Mouse (Mus musculus): ENCODE data around the gene Lgals2. TPM values are rescaled to one million over a fixed set of nuclear protein-coding genes. Genes with fewer than 3 reads are reported as not detected.
A peak's percentile ranks its signal among the peaks of the same experiment; 100 is the strongest.
"Not testable (repeated sequence)": the region's sequence is repeated elsewhere in the genome, so short reads cannot be mapped to it uniquely, and the experiment has no call there.

Gene Lgals2
- polyA plus RNA-seq, 1 experiment: 4.8 TPM

DNA sequence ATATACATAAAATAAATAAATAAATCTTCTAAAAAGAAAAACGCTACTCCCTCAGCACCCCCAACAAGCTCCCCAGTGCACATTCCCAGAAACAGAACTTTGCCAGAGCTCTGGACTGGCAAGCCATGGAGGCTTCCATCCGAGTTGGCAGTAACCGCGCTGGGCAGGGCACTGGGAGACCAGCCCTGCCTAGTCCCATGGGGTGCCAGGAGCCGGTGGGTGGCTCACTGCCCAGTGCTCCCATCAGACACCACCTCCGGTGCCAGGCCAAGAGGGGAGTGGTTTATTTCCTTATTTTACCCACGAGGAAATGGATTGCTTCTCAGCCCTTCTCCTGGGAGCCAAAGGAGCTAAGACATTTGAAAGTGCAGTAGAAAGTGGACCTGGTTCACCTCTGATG is 1.7 kb upstream of the Lgals2 start:
- DNase-seq: no peak
- no peak overlapping the region for H3K27ac ChIP-seq (ENCODE audit: control insufficient read depth, insufficient read depth, low read length)

DNA sequence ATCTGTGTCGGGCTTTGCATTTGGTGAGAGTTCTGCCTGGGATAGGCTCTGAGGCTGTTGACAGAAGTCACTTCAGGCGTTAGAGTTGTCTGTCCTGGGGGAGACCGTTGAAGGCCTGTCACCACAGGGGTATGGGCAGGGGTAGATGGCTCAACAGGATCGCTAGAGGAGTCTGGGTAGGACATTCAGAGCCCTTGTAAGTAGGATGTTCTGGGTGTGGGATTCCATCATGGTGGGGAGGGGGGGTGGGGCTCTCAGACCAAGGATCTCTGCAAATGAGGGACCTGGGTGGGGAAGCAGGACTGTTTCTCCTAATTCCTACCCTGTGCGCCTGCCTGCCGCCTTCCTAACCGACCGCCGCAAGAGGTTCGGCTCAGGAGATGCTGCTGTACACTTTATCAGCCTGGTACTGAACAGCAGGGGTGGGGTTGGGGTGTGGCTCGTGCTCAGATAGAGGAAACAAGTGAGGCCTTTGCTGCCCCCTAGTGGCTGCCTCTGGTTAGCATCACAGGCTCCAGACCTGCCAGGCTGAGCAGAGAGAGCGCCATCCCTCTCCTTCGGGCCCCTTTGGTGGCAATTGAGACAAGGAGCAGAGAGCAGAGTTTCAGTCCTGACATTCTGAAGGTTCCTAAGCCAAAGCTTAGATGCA is 3.7 kb downstream of the Lgals2 start:
- Histone ChIP-seq H3K27me3 (ENCODE audit: control insufficient read depth, insufficient read depth, low read length) (no peaks in the 10 kb centered on the region), H3K4me3 (ENCODE audit: control insufficient read depth, insufficient read depth, low read length) (no peak overlapping the region), H3K4me1 (replicated peaks; ENCODE audit: control insufficient read depth, insufficient read depth, low read length) (no peaks in the 10 kb centered on the region), H3K27ac (ENCODE audit: control insufficient read depth, insufficient read depth, low read length) (no peak overlapping the region), H3K36me3 (ENCODE audit: control insufficient read depth, insufficient read depth, low read length) (no peaks in the 10 kb centered on the region)
- WGBS: 15% methylated on average over 13 of the region's 13 CpGs
- peak; percentile 89 for DNase-seq
- TF ChIP-seq CTCF (IDR thresholded peaks at IDR 0.05; ENCODE audit: borderline replicate concordance, control insufficient read depth, extremely low read depth, insufficient read depth, low read length, poor library complexity) (peak; percentile 92), POLR2A (IDR thresholded peaks at IDR 0.05; ENCODE audit: control insufficient read depth, extremely low read depth, insufficient read depth, low read length, poor library complexity) (no peak)

More for the DNA sequence above, 1.7 kb upstream of the Lgals2 start:
- no peak overlapping the region for H3K4me3 ChIP-seq (ENCODE audit: control insufficient read depth, insufficient read depth, low read length)
- no peaks in the 10 kb centered on the region for H3K36me3 ChIP-seq (ENCODE audit: control insufficient read depth, insufficient read depth, low read length)
- peaks cover 11% of the 10 kb centered on the region for H3K4me1 ChIP-seq (replicated peaks; ENCODE audit: control insufficient read depth, insufficient read depth, low read length)
- WGBS: 81% methylated on average over 7 of the region's 7 CpGs
- no peak for TF ChIP-seq CTCF (IDR thresholded peaks at IDR 0.05; ENCODE audit: borderline replicate concordance, control insufficient read depth, extremely low read depth, insufficient read depth, low read length, poor library complexity)
- no peak for TF ChIP-seq POLR2A (IDR thresholded peaks at IDR 0.05; ENCODE audit: control insufficient read depth, extremely low read depth, insufficient read depth, low read length, poor library complexity)
- H3K27me3 ChIP-seq (ENCODE audit: control insufficient read depth, insufficient read depth, low read length): no peaks in the 10 kb centered on the region

GRCm38 (mm10) chr15:78850944-78851343 is 4.4 kb downstream of the Lgals2 start:
- no peaks in the 10 kb centered on the region for H3K4me1 ChIP-seq (replicated peaks; ENCODE audit: control insufficient read depth, insufficient read depth, low read length)
- H3K27ac ChIP-seq (ENCODE audit: control insufficient read depth, insufficient read depth, low read length): no peak overlapping the region

GRCm38 (mm10) chr15:78850059-78850824 is 5.1 kb downstream of the Lgals2 start:
- H3K4me1 ChIP-seq (replicated peaks; ENCODE audit: control insufficient read depth, insufficient read depth, low read length): no peaks in the 10 kb centered on the region; the same call in 1 of the 2 replicates
- 71% methylated on average over 15 of the region's 15 CpGs for WGBS
- H3K4me3 ChIP-seq (ENCODE audit: control insufficient read depth, insufficient read depth, low read length): no peak overlapping the region
- no peak overlapping the region for H3K27ac ChIP-seq (ENCODE audit: control insufficient read depth, insufficient read depth, low read length)
- no peaks in the 10 kb centered on the region for H3K27me3 ChIP-seq (ENCODE audit: control insufficient read depth, insufficient read depth, low read length)
- no peaks in the 10 kb centered on the region for H3K36me3 ChIP-seq (ENCODE audit: control insufficient read depth, insufficient read depth, low read length)
- DNase-seq: no peak
- no peak for TF ChIP-seq POLR2A (IDR thresholded peaks at IDR 0.05; ENCODE audit: control insufficient read depth, extremely low read depth, insufficient read depth, low read length, poor library complexity)
- TF ChIP-seq CTCF (IDR thresholded peaks at IDR 0.05; ENCODE audit: borderline replicate concordance, control insufficient read depth, extremely low read depth, insufficient read depth, low read length, poor library complexity): no peak

More at GRCm38 (mm10) chr15:78850944-78851343, 4.4 kb downstream of the Lgals2 start:
- Histone ChIP-seq H3K4me3 (ENCODE audit: control insufficient read depth, insufficient read depth, low read length) (no peak overlapping the region), H3K36me3 (ENCODE audit: control insufficient read depth, insufficient read depth, low read length) (no peaks in the 10 kb centered on the region), H3K27me3 (ENCODE audit: control insufficient read depth, insufficient read depth, low read length) (no peaks in the 10 kb centered on the region)
- TF ChIP-seq CTCF (IDR thresholded peaks at IDR 0.05; ENCODE audit: borderline replicate concordance, control insufficient read depth, extremely low read depth, insufficient read depth, low read length, poor library complexity) (no peak), POLR2A (IDR thresholded peaks at IDR 0.05; ENCODE audit: control insufficient read depth, extremely low read depth, insufficient read depth, low read length, poor library complexity) (no peak)
- 86% methylated on average over 6 of the region's 6 CpGs for WGBS
- DNase-seq: no peak

DNA sequence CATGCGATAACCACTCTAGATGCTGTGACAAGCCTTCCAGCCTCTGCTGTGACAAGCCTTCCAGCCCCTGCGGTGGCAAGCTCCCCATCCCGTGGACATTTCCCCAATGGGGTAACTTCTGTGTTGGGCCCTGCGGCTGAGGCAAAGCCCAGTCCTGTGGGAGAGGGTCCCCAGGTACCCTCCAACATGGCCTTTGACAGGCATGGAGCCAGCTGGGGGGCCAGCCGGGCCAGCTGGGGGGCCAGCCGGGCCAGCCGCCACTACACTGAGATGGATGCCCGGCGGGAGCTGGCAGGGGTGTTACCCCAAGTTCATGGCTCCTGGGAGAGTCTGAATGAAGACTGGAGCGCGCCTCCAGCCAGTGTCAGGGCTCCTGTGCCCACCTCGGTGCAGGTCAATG is 5.8 kb downstream of the Lgals2 start:
- TF ChIP-seq CTCF (IDR thresholded peaks at IDR 0.05; ENCODE audit: borderline replicate concordance, control insufficient read depth, extremely low read depth, insufficient read depth, low read length, poor library complexity) (no peak), POLR2A (IDR thresholded peaks at IDR 0.05; ENCODE audit: control insufficient read depth, extremely low read depth, insufficient read depth, low read length, poor library complexity) (no peak)
- Histone ChIP-seq H3K27me3 (ENCODE audit: control insufficient read depth, insufficient read depth, low read length) (no peaks in the 10 kb centered on the region), H3K4me1 (replicated peaks; ENCODE audit: control insufficient read depth, insufficient read depth, low read length) (peaks cover 3% of the 10 kb centered on the region; the same call in 1 of the 2 replicates), H3K27ac (ENCODE audit: control insufficient read depth, insufficient read depth, low read length) (no peak overlapping the region), H3K4me3 (ENCODE audit: control insufficient read depth, insufficient read depth, low read length) (no peak overlapping the region), H3K36me3 (ENCODE audit: control insufficient read depth, insufficient read depth, low read length) (no peaks in the 10 kb centered on the region)
- DNase-seq: no peak
- WGBS: 92% methylated on average over 12 of the region's 12 CpGs

GRCm38 (mm10) chr15:78848467-78848866 is 6.9 kb downstream of the Lgals2 start:
- Histone ChIP-seq H3K27me3 (ENCODE audit: control insufficient read depth, insufficient read depth, low read length) (0 out of 2 replicates have a peak, but pooled peaks cover under 1% of the 10 kb centered on the region), H3K27ac (ENCODE audit: control insufficient read depth, insufficient read depth, low read length) (no peak overlapping the region), H3K4me1 (replicated peaks; ENCODE audit: control insufficient read depth, insufficient read depth, low read length) (peaks cover 10% of the 10 kb centered on the region), H3K36me3 (ENCODE audit: control insufficient read depth, insufficient read depth, low read length) (no peaks in the 10 kb centered on the region), H3K4me3 (ENCODE audit: control insufficient read depth, insufficient read depth, low read length) (no peak overlapping the region)
- WGBS: 26% methylated on average over 5 of the region's 5 CpGs
- TF ChIP-seq POLR2A (IDR thresholded peaks at IDR 0.05; ENCODE audit: control insufficient read depth, extremely low read depth, insufficient read depth, low read length, poor library complexity): no peak
- TF ChIP-seq CTCF (IDR thresholded peaks at IDR 0.05; ENCODE audit: borderline replicate concordance, control insufficient read depth, extremely low read depth, insufficient read depth, low read length, poor library complexity): peak; percentile 78; the same call in 1 of the 2 replicates
- DNase-seq: peak; percentile 86

DNA sequence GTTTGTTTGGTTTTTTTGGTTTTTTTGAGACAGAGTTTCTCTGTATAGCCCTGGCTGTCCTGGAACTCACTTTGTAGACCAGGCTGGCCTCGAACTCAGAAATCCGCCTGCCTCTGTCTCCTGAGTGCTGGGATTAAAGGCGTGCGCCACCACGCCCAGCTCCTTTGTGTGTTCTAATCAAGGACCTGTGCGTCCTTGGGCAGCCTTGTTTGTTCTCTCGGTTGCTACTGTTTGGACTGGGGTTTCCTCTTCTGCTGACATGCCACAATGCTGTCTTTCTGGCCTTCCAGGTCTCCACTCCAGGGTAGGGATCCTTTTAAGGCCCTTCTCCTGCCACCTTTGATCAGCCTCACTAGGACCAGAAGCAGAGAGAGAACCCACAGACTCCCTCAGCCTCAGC is 8.5 kb downstream of the Lgals2 start:
- H3K27ac ChIP-seq (ENCODE audit: control insufficient read depth, insufficient read depth, low read length); H3K4me3 ChIP-seq (ENCODE audit: control insufficient read depth, insufficient read depth, low read length): not testable (repeated sequence)
- WGBS: 94% methylated on average over 7 of the region's 7 CpGs

More for the DNA sequence above, 8.5 kb downstream of the Lgals2 start:
- H3K4me1 ChIP-seq (replicated peaks; ENCODE audit: control insufficient read depth, insufficient read depth, low read length): peaks cover 24% of the 10 kb centered on the region
- peaks cover 13% of the 10 kb centered on the region for H3K27me3 ChIP-seq (ENCODE audit: control insufficient read depth, insufficient read depth, low read length)
- H3K36me3 ChIP-seq (ENCODE audit: control insufficient read depth, insufficient read depth, low read length); DNase-seq: not testable (repeated sequence)

Data from thymus, adult 2 months (tissue).